Mouse (Mus musculus): ENCODE measurements around the gene Rack1. TPM values are rescaled to one million over a fixed set of nuclear protein-coding genes. Genes with fewer than 3 reads are reported as not detected.

The Rack1 gene
- total and polyA plus RNA-seq, 3 experiments, result 3,744 to 6,330 (median 5,265) TPM

DNA sequence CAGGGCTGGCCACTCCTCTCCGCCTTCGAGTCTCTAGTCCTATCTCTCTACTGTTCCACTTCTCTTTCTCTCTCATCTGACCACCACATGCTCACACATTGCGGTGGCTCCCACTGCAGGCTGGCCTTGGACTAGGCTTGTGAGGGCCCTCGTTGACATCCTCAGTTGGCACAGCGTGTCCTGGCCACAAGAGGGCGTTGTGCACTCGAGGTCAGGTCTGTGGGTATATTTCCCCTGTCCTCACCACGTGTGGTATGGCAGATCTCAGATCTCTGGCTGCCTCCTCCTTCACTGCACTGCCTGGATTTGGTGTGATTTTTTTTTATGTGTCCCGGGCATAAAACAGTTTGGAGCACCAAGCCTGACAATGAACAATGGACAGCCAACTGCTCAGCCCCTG, 23.5 kb upstream of the Rack1 start:
- in situ Hi-C loops (cut with MboI; ENCODE audit: low pct_ligation_motif_present, low pct_unique_long_range_greater_than_20kb, low sequenced_read_pairs), result no loop called here
- dilution Hi-C loops (cut with MboI; ENCODE audit: extremely low pct_ligation_motif_present, extremely low pct_unique_long_range_greater_than_20kb, low sequenced_read_pairs), result no loop called here

GRCm38 (mm10) chr11:48777303-48777702, 22.8 kb upstream of the Rack1 start:
- Histone ChIP-seq H3K27me3 (replicated peaks) (no peaks in the 10 kb centered on the region), H3K4me2 (ENCODE audit: insufficient read depth, low read depth, poor library complexity, severe bottlenecking) (no peak overlapping the region), H3K9ac (ENCODE audit: insufficient read depth, low read depth) (no peak overlapping the region), H3K27ac (ENCODE audit: insufficient read depth, low read depth) (no peak overlapping the region), H3K4me1 (ENCODE audit: control insufficient read depth in 1 of 2, insufficient read depth in 2 of 2) (peaks cover 12 to 26% of the 10 kb centered on the region in 2 experiments), H3K9me3 (replicated peaks; ENCODE audit: low read length) (peaks cover 2% of the 10 kb centered on the region), H3K79me2 (replicated peaks; ENCODE audit: control insufficient read depth, extremely low read depth, insufficient read depth, poor library complexity, severe bottlenecking) (no peaks in the 10 kb centered on the region), H3K4me3 (replicated peaks in 1 of 3; ENCODE audit: low read depth in 2 of 3, low read length in 2 of 3, poor library complexity in 1 of 3) (no peak overlapping the region), H3K36me3 (replicated peaks in 1 of 2; ENCODE audit: control insufficient read depth in 1 of 2, insufficient read depth in 1 of 2, low read length in 1 of 2) (no peaks in the 10 kb centered on the region)
- no peak for DNase-seq (ENCODE audit: extremely low read depth)
- in situ Hi-C loops (cut with MboI; ENCODE audit: low pct_ligation_motif_present, low pct_unique_long_range_greater_than_20kb, low sequenced_read_pairs) (no loop called here), dilution Hi-C loops (cut with MboI; ENCODE audit: extremely low pct_ligation_motif_present, extremely low pct_unique_long_range_greater_than_20kb, low sequenced_read_pairs) (no loop called here)
- TF ChIP-seq ETS1 (conservative IDR thresholded peaks at IDR 0.05; ENCODE audit: low read depth, low read length) (no peak), BHLHE40 (IDR thresholded peaks at IDR 0.05; ENCODE audit: low read depth, low read length) (no peak), USF1 (IDR thresholded peaks at IDR 0.05; ENCODE audit: low read depth, low read length) (no peak), MAZ (IDR thresholded peaks at IDR 0.05; ENCODE audit: low read depth, low read length) (no peak), MAX (IDR thresholded peaks at IDR 0.05; ENCODE audit: low read length) (no peak), IRF4 (IDR thresholded peaks at IDR 0.05; ENCODE audit: low read depth, low read length) (no peak), TBP (conservative IDR thresholded peaks at IDR 0.05; ENCODE audit: low read depth, low read length) (no peak), ZKSCAN1 (IDR thresholded peaks at IDR 0.05; ENCODE audit: borderline replicate concordance, low read depth, low read length) (no peak), UBTF (IDR thresholded peaks at IDR 0.05; ENCODE audit: low read depth, low read length) (no peak), KAT2A (IDR thresholded peaks at IDR 0.05; ENCODE audit: insufficient replicate concordance, low read length) (no peak), MEF2A (IDR thresholded peaks at IDR 0.05; ENCODE audit: borderline replicate concordance, low read depth, low read length) (no peak), CHD2 (IDR thresholded peaks at IDR 0.05; ENCODE audit: low read length) (no peak), ELF1 (IDR thresholded peaks at IDR 0.05; ENCODE audit: low read depth, low read length) (no peak), RCOR1 (conservative IDR thresholded peaks at IDR 0.05; ENCODE audit: low read depth, low read length) (no peak), GABPA (IDR thresholded peaks at IDR 0.05; ENCODE audit: insufficient replicate concordance, low read depth, low read length) (no peak)

More for the DNA sequence above, 23.5 kb upstream of the Rack1 start:
- no peak overlapping the region for H3K9ac ChIP-seq (ENCODE audit: insufficient read depth, low read depth)
- no peaks in the 10 kb centered on the region for H3K36me3 ChIP-seq (replicated peaks in 1 of 2; ENCODE audit: control insufficient read depth in 1 of 2, insufficient read depth in 1 of 2, low read length in 1 of 2)
- H3K27me3 ChIP-seq (replicated peaks), result no peaks in the 10 kb centered on the region
- H3K4me1 ChIP-seq (ENCODE audit: control insufficient read depth in 1 of 2, insufficient read depth in 2 of 2), result peaks cover 12 to 29% of the 10 kb centered on the region in 2 experiments
- H3K27ac ChIP-seq (ENCODE audit: insufficient read depth, low read depth), result no peak overlapping the region
- DNase-seq (ENCODE audit: extremely low read depth), result peak; percentile 64
- TF ChIP-seq KAT2A (IDR thresholded peaks at IDR 0.05; ENCODE audit: insufficient replicate concordance, low read length) (no peak), EP300 (IDR thresholded peaks at IDR 0.05; ENCODE audit: low read length) (no peak), GABPA (IDR thresholded peaks at IDR 0.05; ENCODE audit: insufficient replicate concordance, low read depth, low read length) (no peak), MXI1 (IDR thresholded peaks at IDR 0.05; ENCODE audit: low read depth, low read length) (peak; percentile 55; the same call in 1 of the 2 replicates), SMC3 (IDR thresholded peaks at IDR 0.05; ENCODE audit: low read depth, low read length) (peak; percentile 71), RAD21 (IDR thresholded peaks at IDR 0.05; ENCODE audit: low read depth, low read length) (peak; percentile 49), SIN3A (IDR thresholded peaks at IDR 0.05; ENCODE audit: low read length) (0 out of 2 replicates have a peak, but pooled peaks have one; percentile 34), CTCF (conservative IDR thresholded peaks at IDR 0.05 in 1 of 2, IDR thresholded peaks at IDR 0.05 in 1 of 2; ENCODE audit: low read depth in 2 of 2, low read length in 2 of 2) (peak; percentile 47 to 95), USF1 (IDR thresholded peaks at IDR 0.05; ENCODE audit: low read depth, low read length) (no peak), MAX (IDR thresholded peaks at IDR 0.05; ENCODE audit: low read length) (peak; percentile 76), PAX5 (IDR thresholded peaks at IDR 0.05; ENCODE audit: low read length) (no peak), MYC (IDR thresholded peaks at IDR 0.05; ENCODE audit: low read depth, low read length) (peak; percentile 91), IRF4 (IDR thresholded peaks at IDR 0.05; ENCODE audit: low read depth, low read length) (peak; percentile 42; the same call in 1 of the 2 replicates), NRF1 (IDR thresholded peaks at IDR 0.05; ENCODE audit: low read depth, low read length) (no peak)
- no peaks in the 10 kb centered on the region for H3K9me3 ChIP-seq (replicated peaks; ENCODE audit: low read length)
- no peak overlapping the region for H3K4me3 ChIP-seq (replicated peaks in 1 of 3; ENCODE audit: low read depth in 2 of 3, low read length in 2 of 3, poor library complexity in 1 of 3)
- no peak overlapping the region for H3K4me2 ChIP-seq (ENCODE audit: insufficient read depth, low read depth, poor library complexity, severe bottlenecking)
- H3K79me2 ChIP-seq (replicated peaks; ENCODE audit: control insufficient read depth, extremely low read depth, insufficient read depth, poor library complexity, severe bottlenecking), result no peaks in the 10 kb centered on the region
